Mouse (Mus musculus): ENCODE measurements around the gene Usp15. TPM values are rescaled to one million over a fixed set of nuclear protein-coding genes. Genes with fewer than 3 reads are reported as not detected.

The Usp15 gene
- total and polyA plus RNA-seq, 3 experiments = 14.5 to 103 (median 86.4) TPM

DNA sequence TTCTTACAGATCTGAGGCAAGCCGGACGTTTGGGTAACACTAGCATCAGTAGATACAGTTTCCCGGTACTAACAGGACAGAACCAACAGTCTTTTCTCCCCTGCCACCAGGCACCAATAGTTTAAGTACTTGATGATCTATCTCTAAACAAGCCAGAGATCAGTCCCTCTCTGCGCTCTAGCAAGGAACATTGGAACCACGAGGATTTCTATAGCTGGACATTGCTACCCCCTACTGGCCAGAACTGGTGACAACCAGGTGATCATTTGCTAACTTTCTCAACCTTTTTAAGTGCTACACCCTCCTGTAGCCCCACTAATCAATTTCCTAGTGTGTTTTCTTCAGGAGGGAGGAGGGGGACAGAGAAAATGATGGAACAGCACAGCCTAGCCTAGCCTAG is 105.1 kb downstream of the Usp15 start:
- TF ChIP-seq POLR2A (IDR thresholded peaks at IDR 0.05; ENCODE audit: insufficient read depth, low read depth, low read length) (no peak), EP300 (IDR thresholded peaks at IDR 0.05; ENCODE audit: insufficient read depth, low read depth, low read length) (0 out of 2 replicates have a peak, but pooled peaks have one; percentile 15), CTCF (IDR thresholded peaks at IDR 0.05) (peak; percentile 74)
- WGBS = 39% methylated on average over 5 of the region's 5 CpGs
- H3K27ac ChIP-seq = no peak overlapping the region
- DNase-seq = peak; percentile 23 to 41
- H3K4me1 ChIP-seq (ENCODE audit: control insufficient read depth, insufficient read depth, low read length) = no peaks in the 10 kb centered on the region; the same call in 1 of the 2 replicates
- no peak overlapping the region for H3K4me3 ChIP-seq
- H3K9ac ChIP-seq (ENCODE audit: low read depth, low read length) = no peak overlapping the region
- H3K79me2 ChIP-seq (replicated peaks; ENCODE audit: control insufficient read depth, insufficient read depth, low read length) = no peaks in the 10 kb centered on the region
- no peaks in the 10 kb centered on the region for H3K36me3 ChIP-seq (ENCODE audit: control insufficient read depth, insufficient read depth, low read length)
- intact Hi-C loops (cut with DNase I) = loop anchor here (5.0 kb wide), 3 partner anchors 49 to 539 kb away; no protein-coding TSS in a partner anchor
- no peaks in the 10 kb centered on the region for H3K27me3 ChIP-seq (ENCODE audit: control insufficient read depth, insufficient read depth, low read length)

DNA sequence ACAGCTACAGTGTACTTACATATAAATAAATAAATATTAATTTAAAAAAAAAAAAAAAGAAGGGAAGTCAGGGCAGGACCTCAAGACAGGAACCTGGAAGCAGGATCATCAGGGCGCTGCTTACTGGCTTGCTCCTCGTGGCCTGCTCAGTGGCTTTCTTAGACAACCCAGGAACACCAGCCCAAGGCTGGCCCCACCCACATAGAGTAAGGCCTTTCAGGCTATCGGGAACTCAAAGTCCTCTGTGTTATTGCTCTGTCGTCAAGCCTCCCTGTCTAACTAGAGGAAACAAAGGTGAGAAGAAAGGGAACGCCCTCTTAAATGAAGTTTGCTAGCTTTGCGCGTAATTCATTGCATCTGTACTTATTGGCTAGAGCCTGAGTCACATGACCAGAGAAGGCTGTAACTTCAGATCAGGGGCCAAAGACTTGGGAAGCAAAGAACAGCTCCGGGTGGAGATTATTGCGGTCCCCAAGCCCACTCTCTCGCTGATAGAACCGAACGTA is 107.3 kb downstream of the Usp15 start:
- Histone ChIP-seq H3K79me2 (replicated peaks; ENCODE audit: control insufficient read depth, insufficient read depth, low read length) (no peaks in the 10 kb centered on the region), H3K27me3 (ENCODE audit: control insufficient read depth, insufficient read depth, low read length) (no peaks in the 10 kb centered on the region), H3K4me1 (ENCODE audit: control insufficient read depth, insufficient read depth, low read length) (no peaks in the 10 kb centered on the region; the same call in 1 of the 2 replicates), H3K9ac (ENCODE audit: low read depth, low read length) (no peak overlapping the region), H3K27ac (no peak overlapping the region), H3K4me3 (no peak overlapping the region), H3K36me3 (ENCODE audit: control insufficient read depth, insufficient read depth, low read length) (no peaks in the 10 kb centered on the region)
- TF ChIP-seq CTCF (IDR thresholded peaks at IDR 0.05) = no peak
- TF ChIP-seq EP300 (IDR thresholded peaks at IDR 0.05; ENCODE audit: insufficient read depth, low read depth, low read length) = no peak
- DNase-seq = no peak
- intact Hi-C loops (cut with DNase I) = no loop called here
- WGBS = 77% methylated on average over 12 of the region's 12 CpGs

DNA sequence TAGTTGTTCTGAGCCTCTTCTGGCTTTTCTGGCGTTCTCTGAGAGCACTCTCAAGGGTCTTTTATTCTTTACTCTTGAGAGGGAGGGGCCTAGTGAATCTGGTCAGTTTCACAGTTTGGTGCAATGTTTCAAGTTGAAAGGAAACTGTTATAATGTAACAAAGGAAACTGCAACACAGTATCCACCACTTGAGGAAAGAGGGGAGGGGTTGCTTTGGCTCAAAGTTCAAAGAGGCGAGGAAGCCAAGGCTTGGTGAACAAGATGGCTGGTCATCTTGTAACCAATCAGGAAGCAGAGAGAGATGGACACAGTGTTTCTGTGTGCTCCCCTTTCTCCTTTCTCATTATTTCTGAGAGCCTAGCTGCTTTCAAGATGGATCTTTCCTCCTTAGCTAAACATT is 109.9 kb downstream of the Usp15 start:
- Histone ChIP-seq H3K4me3 (no peak overlapping the region), H3K27me3 (ENCODE audit: control insufficient read depth, insufficient read depth, low read length) (peaks cover 1% of the 10 kb centered on the region; the same call in 1 of the 2 replicates), H3K27ac (no peak overlapping the region), H3K36me3 (ENCODE audit: control insufficient read depth, insufficient read depth, low read length) (no peaks in the 10 kb centered on the region), H3K79me2 (replicated peaks; ENCODE audit: control insufficient read depth, insufficient read depth, low read length) (no peaks in the 10 kb centered on the region), H3K9ac (ENCODE audit: low read depth, low read length) (no peak overlapping the region), H3K4me1 (ENCODE audit: control insufficient read depth, insufficient read depth, low read length) (no peaks in the 10 kb centered on the region)
- intact Hi-C loops (cut with DNase I) = no loop called here
- WGBS = 75% methylated on average over 2 of the region's 2 CpGs
- DNase-seq = no peak
- TF ChIP-seq EP300 (IDR thresholded peaks at IDR 0.05; ENCODE audit: insufficient read depth, low read depth, low read length) = no peak
- TF ChIP-seq CTCF (IDR thresholded peaks at IDR 0.05) = no peak
- TF ChIP-seq POLR2A (IDR thresholded peaks at IDR 0.05; ENCODE audit: insufficient read depth, low read depth, low read length) = no peak

DNA sequence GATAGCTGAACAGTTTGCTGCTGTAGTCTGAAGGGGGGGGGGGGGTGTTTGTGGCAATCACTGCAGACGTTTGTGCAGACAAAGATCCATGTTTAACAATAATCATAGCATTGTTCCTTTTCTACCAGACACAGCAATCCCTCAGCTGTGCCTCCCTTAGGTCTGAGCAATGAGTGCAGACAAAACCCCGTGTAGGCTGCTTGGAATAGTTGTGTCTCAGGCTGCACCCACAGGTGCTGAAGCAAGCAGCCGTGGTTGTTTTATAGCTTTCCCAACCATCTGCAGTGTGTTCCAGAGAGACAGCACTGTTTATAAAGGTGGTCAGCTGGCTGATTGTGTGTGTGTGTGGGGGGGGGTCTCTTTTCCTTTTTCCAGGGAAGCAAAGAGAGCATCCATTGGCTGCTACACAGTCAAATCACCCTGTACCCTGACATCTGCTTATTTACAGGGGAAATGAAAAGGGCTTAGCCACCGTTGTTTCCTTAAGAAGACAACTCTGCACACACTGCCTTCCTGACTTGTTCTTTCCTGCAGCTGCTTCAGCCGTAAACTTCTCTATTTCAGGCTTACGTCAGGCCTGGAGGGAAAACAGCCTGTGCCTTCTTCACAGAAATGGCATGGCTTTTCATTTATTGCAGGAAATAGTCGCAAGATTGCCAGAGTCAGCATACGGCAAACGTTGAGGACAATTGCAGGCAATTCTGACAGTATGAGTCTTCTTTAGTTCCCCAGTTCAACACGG is 111.7 kb downstream of the Usp15 start:
- Histone ChIP-seq H3K79me2 (replicated peaks; ENCODE audit: control insufficient read depth, insufficient read depth, low read length) (no peaks in the 10 kb centered on the region), H3K4me1 (ENCODE audit: control insufficient read depth, insufficient read depth, low read length) (no peaks in the 10 kb centered on the region), H3K36me3 (ENCODE audit: control insufficient read depth, insufficient read depth, low read length) (no peaks in the 10 kb centered on the region), H3K9ac (ENCODE audit: low read depth, low read length) (no peak overlapping the region), H3K27ac (no peak overlapping the region), H3K27me3 (ENCODE audit: control insufficient read depth, insufficient read depth, low read length) (peaks cover 1% of the 10 kb centered on the region; the same call in 1 of the 2 replicates), H3K4me3 (no peak overlapping the region)
- 60% methylated on average over 10 of the region's 10 CpGs for WGBS
- TF ChIP-seq EP300 (IDR thresholded peaks at IDR 0.05; ENCODE audit: insufficient read depth, low read depth, low read length) = no peak
- intact Hi-C loops (cut with DNase I) = no loop called here
- peak in 1 of 2 experiments; percentile 44 for DNase-seq

DNA sequence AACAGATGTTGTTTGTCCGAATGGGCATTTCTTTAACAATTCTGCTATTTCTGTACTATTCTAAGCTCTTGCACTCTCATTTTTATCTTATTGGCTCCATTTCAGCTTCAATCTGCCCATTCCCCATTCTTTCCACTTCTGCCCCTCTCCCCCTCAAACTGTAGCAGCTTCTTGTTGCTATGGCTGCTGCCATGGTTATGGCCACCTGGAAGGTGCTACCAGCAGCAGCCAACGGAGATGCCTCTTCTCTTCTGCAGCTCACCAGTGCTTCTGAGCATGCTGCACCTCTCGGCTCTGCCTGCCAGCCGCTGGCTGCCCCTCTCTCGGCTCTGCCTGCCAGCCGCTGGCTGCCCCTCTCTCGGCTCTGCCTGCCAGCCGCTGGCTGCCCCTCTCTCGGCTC is 112.5 kb downstream of the Usp15 start:
- no peak overlapping the region for H3K9ac ChIP-seq (ENCODE audit: low read depth, low read length)
- peaks cover 1% of the 10 kb centered on the region; the same call in 1 of the 2 replicates for H3K27me3 ChIP-seq (ENCODE audit: control insufficient read depth, insufficient read depth, low read length)
- H3K27ac ChIP-seq = no peak overlapping the region
- no peak for DNase-seq
- H3K4me3 ChIP-seq = no peak overlapping the region
- H3K79me2 ChIP-seq (replicated peaks; ENCODE audit: control insufficient read depth, insufficient read depth, low read length) = no peaks in the 10 kb centered on the region
- 56% methylated on average over 9 of the region's 9 CpGs for WGBS
- H3K36me3 ChIP-seq (ENCODE audit: control insufficient read depth, insufficient read depth, low read length) = no peaks in the 10 kb centered on the region
- no peaks in the 10 kb centered on the region for H3K4me1 ChIP-seq (ENCODE audit: control insufficient read depth, insufficient read depth, low read length)
- intact Hi-C loops (cut with DNase I) = no loop called here
- TF ChIP-seq CTCF (IDR thresholded peaks at IDR 0.05) (no peak), EP300 (IDR thresholded peaks at IDR 0.05; ENCODE audit: insufficient read depth, low read depth, low read length) (no peak), POLR2A (IDR thresholded peaks at IDR 0.05; ENCODE audit: insufficient read depth, low read depth, low read length) (no peak)
